Mouse (Mus musculus) MEL (cell line): ENCODE measurements around the gene Ints13. TPM values are rescaled to one million over a fixed set of nuclear protein-coding genes. Genes with fewer than 3 reads are reported as not detected.

Experiments used
- DNase-seq: peaks from one replicate; pipeline ENCODE4 v3.0.0; 2011; ENCODE audit warnings: low read depth, low spot score
- H3K27ac ChIP-seq: 2 replicates; pipeline ENCODE4 v1.5.1; 2012; ENCODE audit warnings: low read depth, mild to moderate bottlenecking, control low read depth, low read length, moderate library complexity; ENCODE audit not compliant: control insufficient read depth
- H3K27me3 ChIP-seq, 2 experiments: fragments of 150-350 bp in 1 of 2; sonication (generic) in 1 of 2; 2 replicates each; pipeline ENCODE4 v1.6.1; 2012; ENCODE audit warnings: low read length in 2 of 2, mild to moderate bottlenecking in 2 of 2, improper control_type of control experiment in 1 of 2, moderate library complexity in 1 of 2; ENCODE audit not compliant: insufficient read depth in 2 of 2, control insufficient read depth in 1 of 2
- H3K36me3 ChIP-seq, 2 experiments: 2 replicates each; pipeline ENCODE4 v1.6.1; 2012 to 2014; ENCODE audit warnings: low read length in 2 of 2, improper control_type of control experiment in 1 of 2, inconsistent platforms in 1 of 2, mild to moderate bottlenecking in 1 of 2; ENCODE audit not compliant: insufficient read depth in 2 of 2, control insufficient read depth in 1 of 2
- H3K4me1 ChIP-seq, 2 experiments: fragments of 150-350 bp in 1 of 2; sonication (generic) in 1 of 2; 2 replicates each; pipeline ENCODE4 v1.6.1; 2012; ENCODE audit warnings: low read length in 2 of 2, improper control_type of control experiment in 1 of 2, mild to moderate bottlenecking in 1 of 2; ENCODE audit not compliant: insufficient read depth in 2 of 2, control insufficient read depth in 1 of 2
- H3K4me3 ChIP-seq, 2 experiments: fragments of 150-350 bp in 1 of 2; sonication (generic) in 1 of 2; 2 replicates each; pipeline ENCODE4 v1.5.1; 2012; ENCODE audit warnings: low read depth in 2 of 2, low read length in 2 of 2, mild to moderate bottlenecking in 2 of 2, moderate library complexity in 2 of 2, control low read depth in 1 of 2, improper control_type of control experiment in 1 of 2; ENCODE audit not compliant: control insufficient read depth in 1 of 2, insufficient read depth in 1 of 2
- H3K79me2 ChIP-seq: 2 replicates; pipeline ENCODE4 v1.6.1; 2012; ENCODE audit warnings: mild to moderate bottlenecking, low read length, moderate library complexity; ENCODE audit not compliant: control insufficient read depth, poor library complexity, insufficient read depth
- H3K9ac ChIP-seq: 2 replicates; pipeline ENCODE4 v1.6.1; 2012; ENCODE audit warnings: low read depth, mild to moderate bottlenecking, control low read depth, low read length, moderate library complexity; ENCODE audit not compliant: control insufficient read depth, poor library complexity, severe bottlenecking
- H3K9me3 ChIP-seq: fragments of 150-350 bp; sonication (generic); replicated peaks from 2 replicates; pipeline ENCODE4 v1.6.1; 2012; ENCODE audit warnings: mild to moderate bottlenecking, low read length, improper control_type of control experiment, moderate library complexity; ENCODE audit not compliant: insufficient read depth
- BHLHE40 ChIP-seq: IDR thresholded peaks from 2 replicates; pipeline ENCODE4 v1.6.1; 2012; ENCODE audit warnings: low read depth, mild to moderate bottlenecking, inconsistent platforms, low read length, improper control_type of control experiment, borderline replicate concordance
- CHD1 ChIP-seq: IDR thresholded peaks from 2 replicates; pipeline ENCODE4 v1.6.1; 2012; ENCODE audit warnings: low read depth, mild to moderate bottlenecking, inconsistent platforms, low read length, improper control_type of control experiment
- CHD2 ChIP-seq: IDR thresholded peaks from 2 replicates; pipeline ENCODE4 v1.6.1; 2011; ENCODE audit warnings: low read length, improper control_type of control experiment
- E2F4 ChIP-seq: IDR thresholded peaks from 2 replicates; pipeline ENCODE4 v1.6.1; 2011; ENCODE audit warnings: low read depth, low read length, improper control_type of control experiment, borderline replicate concordance
- EP300 ChIP-seq, 2 experiments: IDR thresholded peaks; 2 replicates each; pipeline ENCODE4 v1.6.1; 2011; ENCODE audit warnings: improper control_type of control experiment in 2 of 2, low read length in 2 of 2, low read depth in 1 of 2, mild to moderate bottlenecking in 1 of 2
- ETS1 ChIP-seq: IDR thresholded peaks from 2 replicates; pipeline ENCODE4 v1.6.1; 2012; ENCODE audit warnings: low read depth, mild to moderate bottlenecking, inconsistent platforms, low read length, improper control_type of control experiment, moderate library complexity
- GABPA ChIP-seq: IDR thresholded peaks from 2 replicates; pipeline ENCODE4 v1.6.1; 2012; ENCODE audit warnings: low read depth, mild to moderate bottlenecking, inconsistent platforms, low read length, improper control_type of control experiment, moderate library complexity
- KAT2A ChIP-seq: conservative IDR thresholded peaks from 2 replicates; pipeline ENCODE4 v1.6.1; 2012; ENCODE audit warnings: low read depth, low read length, improper control_type of control experiment, inconsistent platforms
- MAFK ChIP-seq: IDR thresholded peaks from 2 replicates; pipeline ENCODE4 v1.6.1; 2011; ENCODE audit warnings: low read depth, mild to moderate bottlenecking, low read length, improper control_type of control experiment, borderline replicate concordance
- MAX ChIP-seq: IDR thresholded peaks from 2 replicates; pipeline ENCODE4 v1.6.1; 2011; ENCODE audit warnings: low read length, improper control_type of control experiment
- MXI1 ChIP-seq: IDR thresholded peaks from 2 replicates; pipeline ENCODE4 v1.6.1; 2011; ENCODE audit warnings: mild to moderate bottlenecking, low read depth, low read length, improper control_type of control experiment
- MYB ChIP-seq: IDR thresholded peaks from 2 replicates; pipeline ENCODE4 v1.6.1; 2011; ENCODE audit warnings: mild to moderate bottlenecking, low read depth, low read length, improper control_type of control experiment
- NRF1 ChIP-seq: IDR thresholded peaks from 2 replicates; pipeline ENCODE4 v1.6.1; 2014; ENCODE audit warnings: low read depth, mild to moderate bottlenecking, inconsistent platforms, low read length, improper control_type of control experiment, moderate library complexity; ENCODE audit not compliant: poor library complexity, insufficient read depth, severe bottlenecking
- POLR2A ChIP-seq, 2 experiments: IDR thresholded peaks; 2 replicates each; pipeline ENCODE4 v1.6.1; 2011 to 2012; ENCODE audit warnings: low read length in 2 of 2, mild to moderate bottlenecking in 2 of 2, control low read depth in 1 of 2, improper control_type of control experiment in 1 of 2, low read depth in 1 of 2, moderate library complexity in 1 of 2; ENCODE audit not compliant: control insufficient read depth in 1 of 2, insufficient read depth in 1 of 2, poor library complexity in 1 of 2
- POLR2AphosphoS5 ChIP-seq: IDR thresholded peaks from 2 replicates; pipeline ENCODE4 v1.6.1; 2012; ENCODE audit warnings: low read depth, borderline replicate concordance, mild to moderate bottlenecking, inconsistent platforms, low read length, moderate library complexity, mixed read lengths
- RAD21 ChIP-seq: IDR thresholded peaks from 2 replicates; pipeline ENCODE4 v1.6.1; 2011; ENCODE audit warnings: mild to moderate bottlenecking, low read depth, low read length, improper control_type of control experiment
- RCOR1 ChIP-seq: IDR thresholded peaks from 2 replicates; pipeline ENCODE4 v1.6.1; 2012; ENCODE audit warnings: low read depth, mild to moderate bottlenecking, inconsistent platforms, low read length, improper control_type of control experiment
- TAL1 ChIP-seq: IDR thresholded peaks from 2 replicates; pipeline ENCODE4 v1.6.1; 2012; ENCODE audit warnings: mild to moderate bottlenecking, inconsistent platforms, low read length, moderate library complexity, mixed read lengths
- TBP ChIP-seq: IDR thresholded peaks from 2 replicates; pipeline ENCODE4 v1.8.0; 2011; ENCODE audit warnings: low read depth, low read length, improper control_type of control experiment
- UBTF ChIP-seq: IDR thresholded peaks from 2 replicates; pipeline ENCODE4 v1.6.1; 2012; ENCODE audit warnings: low read depth, mild to moderate bottlenecking, inconsistent platforms, low read length, improper control_type of control experiment, moderate library complexity, borderline replicate concordance; ENCODE audit not compliant: insufficient read depth
- ZKSCAN1 ChIP-seq: IDR thresholded peaks from 2 replicates; pipeline ENCODE4 v1.6.1; 2012; ENCODE audit warnings: low read depth, mild to moderate bottlenecking, inconsistent platforms, low read length, improper control_type of control experiment, moderate library complexity
- ZMIZ1 ChIP-seq: IDR thresholded peaks from 2 replicates; pipeline ENCODE4 v1.6.1; 2012; ENCODE audit warnings: low read depth, mild to moderate bottlenecking, inconsistent platforms, low read length, improper control_type of control experiment, moderate library complexity
- polyA plus RNA-seq, 2 experiments: library from polyadenylated mRNA; stranded (reverse) in 1 of 2; unstranded in 1 of 2; fragments of >175 nt in 1 of 2; fragments of >200 nt in 1 of 2; gene quantifications; 2 replicates each; pipeline versions ENCODE4 v1.2.1 to v1.2.4; 2012; ENCODE audit warnings: low replicate concordance in 2 of 2, low read depth in 1 of 2; ENCODE audit not compliant: insufficient read length in 2 of 2, insufficient read depth in 1 of 2, missing spikeins in 1 of 2
- total RNA-seq: library from RNA; depleted of rRNA; stranded (reverse); fragments of 300-350 nt; gene quantifications from 2 replicates; pipeline ENCODE4 v1.2.3, GENCODE M21; 2012

The Ints13 gene
- total and polyA plus RNA-seq, 3 experiments: 63.5 to 70.2 TPM; not detected in 1

DNA sequence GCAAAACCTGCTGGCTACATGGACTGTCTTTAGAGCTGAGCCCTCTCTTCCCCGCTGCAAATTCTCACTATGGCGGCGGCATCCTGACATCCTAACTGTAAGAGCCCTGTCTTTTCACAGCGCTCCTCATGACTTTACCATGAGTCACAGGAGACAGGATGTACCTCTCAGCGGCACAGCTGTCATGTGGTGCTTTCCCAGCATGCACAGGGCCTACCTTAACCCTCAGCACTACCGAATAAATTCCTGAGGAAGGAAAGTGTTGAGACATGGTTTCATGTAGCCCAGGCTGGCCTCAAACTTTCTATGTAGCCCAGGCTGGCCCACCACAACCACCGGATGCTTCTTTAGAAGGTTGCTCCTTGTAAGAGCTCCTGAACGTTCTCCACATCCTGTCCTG is 38.3 kb upstream of the Ints13 start:
- Histone ChIP-seq H3K27ac (no peak overlapping the region), H3K36me3 (no peaks in the 10 kb centered on the region; a peak in 1 of 4 replicates), H3K9me3 (no peaks in the 10 kb centered on the region), H3K79me2 (no peaks in the 10 kb centered on the region), H3K4me1 (no peaks in the 10 kb centered on the region), H3K4me3 (no peak overlapping the region), H3K9ac (no peak overlapping the region), H3K27me3 (no peaks in the 10 kb centered on the region)
- TF ChIP-seq E2F4 (no peak), MXI1 (no peak), TBP (no peak), BHLHE40 (no peak), TAL1 (no peak), RCOR1 (no peak), CHD1 (no peak), UBTF (no peak), POLR2AphosphoS5 (no peak), GABPA (no peak), ZKSCAN1 (no peak), RAD21 (no peak)
- DNase-seq: no peak

DNA sequence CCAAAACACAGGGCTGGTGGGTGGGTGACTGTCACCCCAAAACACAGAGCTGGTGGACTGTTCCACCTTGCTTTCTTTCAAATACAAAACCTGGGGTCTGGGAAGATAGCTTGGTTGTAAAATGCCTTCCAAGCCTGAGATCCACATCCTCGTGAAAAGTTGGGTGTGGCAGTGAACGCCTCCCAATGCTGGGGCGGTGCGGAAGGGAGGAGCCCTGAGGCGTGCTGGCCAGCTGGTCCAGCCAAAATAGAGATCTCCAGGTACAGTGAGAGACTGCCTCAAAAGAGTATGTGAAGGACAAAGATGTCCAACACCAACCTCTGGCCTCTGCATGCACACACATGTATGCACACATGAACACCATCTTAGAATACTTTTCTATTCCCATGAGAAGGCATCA is 36.9 kb upstream of the Ints13 start:
- no peaks in the 10 kb centered on the region for H3K9me3 ChIP-seq
- H3K4me3 ChIP-seq: no peak overlapping the region
- no peak overlapping the region for H3K27ac ChIP-seq

More for the DNA sequence above, 36.9 kb upstream of the Ints13 start:
- Histone ChIP-seq H3K4me1 (no peaks in the 10 kb centered on the region), H3K27me3 (no peaks in the 10 kb centered on the region), H3K9ac (no peak overlapping the region), H3K36me3 (no peaks in the 10 kb centered on the region; a peak in 1 of 4 replicates), H3K79me2 (no peaks in the 10 kb centered on the region)
- DNase-seq: no peak
- no peak for TF ChIP-seq ZMIZ1
- no peak for TF ChIP-seq MAX
- TF ChIP-seq CHD2: no peak
- no peak for TF ChIP-seq RAD21
- no peak for TF ChIP-seq POLR2A (IDR thresholded peaks at IDR 0.05; ENCODE audit: control insufficient read depth in 1 of 2, insufficient read depth in 1 of 2, low read depth in 1 of 2, low read length in 2 of 2, poor library complexity in 1 of 2)
- TF ChIP-seq MYB: no peak
- no peak for TF ChIP-seq ETS1
- TF ChIP-seq MAFK: no peak
- no peak for TF ChIP-seq NRF1
- no peak for TF ChIP-seq KAT2A
- TF ChIP-seq MXI1: no peak
- TF ChIP-seq EP300 (IDR thresholded peaks at IDR 0.05; ENCODE audit: low read depth in 1 of 2, low read length in 2 of 2): no peak
